Mouse (Mus musculus): ENCODE data around the gene Zmynd8. TPM values are rescaled to one million over a fixed set of nuclear protein-coding genes. Genes with fewer than 3 reads are reported as not detected.
A peak's percentile ranks its signal among the peaks of the same experiment; 100 is the strongest.

Gene Zmynd8
- total and polyA plus RNA-seq, 3 experiments, result 30.3 to 89.2 (median 41.6) TPM

- Histone ChIP-seq H3K79me2 (ENCODE audit: control insufficient read depth, insufficient read depth, low read length, poor library complexity) (peaks cover 73% of the 10 kb centered on the region), H3K27ac (ENCODE audit: control insufficient read depth, low read depth, low read length) (peak overlapping the region; percentile 100), H3K4me1 (ENCODE audit: control insufficient read depth in 1 of 2, insufficient read depth in 2 of 2, low read length in 2 of 2) (peaks cover 28 to 69% of the 10 kb centered on the region in 2 experiments), H3K27me3 (ENCODE audit: control insufficient read depth in 1 of 2, insufficient read depth in 2 of 2, low read length in 2 of 2) (no peaks in the 10 kb centered on the region), H3K36me3 (ENCODE audit: control insufficient read depth in 1 of 2, insufficient read depth in 2 of 2, low read length in 2 of 2) (peaks cover 0 to 60% of the 10 kb centered on the region in 2 experiments; a peak in 2 of 4 replicates), H3K9me3 (replicated peaks; ENCODE audit: insufficient read depth, low read length) (no peaks in the 10 kb centered on the region), H3K4me3 (ENCODE audit: control insufficient read depth in 1 of 2, insufficient read depth in 1 of 2, low read depth in 2 of 2, low read length in 2 of 2) (peak overlapping the region; percentile 10 to 51; a peak in 3 of 4 replicates), H3K9ac (ENCODE audit: control insufficient read depth, low read depth, low read length, poor library complexity, severe bottlenecking) (peak overlapping the region; percentile 97)
- no peak for DNase-seq (ENCODE audit: low read depth, low spot score)
- TF ChIP-seq POLR2AphosphoS5 (IDR thresholded peaks at IDR 0.05; ENCODE audit: borderline replicate concordance, low read depth, low read length) (no peak), CHD1 (IDR thresholded peaks at IDR 0.05; ENCODE audit: low read depth, low read length) (0 out of 2 replicates have a peak, but pooled peaks have one; percentile 2), GATA1 (IDR thresholded peaks at IDR 0.05; ENCODE audit: low read depth, low read length) (no peak)
Observed at GRCm38 (mm10) chr2:165885951-165886320, 12.9 kb downstream of the Zmynd8 start.

GRCm38 (mm10) chr2:165885225-165885950, 13.4 kb downstream of the Zmynd8 start:
- Histone ChIP-seq H3K27ac (ENCODE audit: control insufficient read depth, low read depth, low read length) (peak overlapping the region; percentile 100), H3K27me3 (ENCODE audit: control insufficient read depth in 1 of 2, insufficient read depth in 2 of 2, low read length in 2 of 2) (no peaks in the 10 kb centered on the region), H3K4me1 (ENCODE audit: control insufficient read depth in 1 of 2, insufficient read depth in 2 of 2, low read length in 2 of 2) (peaks cover 28 to 65% of the 10 kb centered on the region in 2 experiments), H3K36me3 (ENCODE audit: control insufficient read depth in 1 of 2, insufficient read depth in 2 of 2, low read length in 2 of 2) (peaks cover 0 to 57% of the 10 kb centered on the region in 2 experiments; a peak in 2 of 4 replicates), H3K4me3 (ENCODE audit: control insufficient read depth in 1 of 2, insufficient read depth in 1 of 2, low read depth in 2 of 2, low read length in 2 of 2) (peak overlapping the region; percentile 47 to 51), H3K79me2 (ENCODE audit: control insufficient read depth, insufficient read depth, low read length, poor library complexity) (peaks cover 73% of the 10 kb centered on the region), H3K9me3 (replicated peaks; ENCODE audit: insufficient read depth, low read length) (no peaks in the 10 kb centered on the region), H3K9ac (ENCODE audit: control insufficient read depth, low read depth, low read length, poor library complexity, severe bottlenecking) (peak overlapping the region; percentile 97)
- DNase-seq (ENCODE audit: low read depth, low spot score), result peak; percentile 92
- TF ChIP-seq NRF1 (IDR thresholded peaks at IDR 0.05; ENCODE audit: insufficient read depth, low read depth, low read length, poor library complexity, severe bottlenecking), result no peak
- TF ChIP-seq MAZ (IDR thresholded peaks at IDR 0.05; ENCODE audit: low read depth, low read length), result peak; percentile 69
- peak; percentile 54; the same call in 1 of the 2 replicates for TF ChIP-seq GABPA (IDR thresholded peaks at IDR 0.05; ENCODE audit: low read depth, low read length)
- TF ChIP-seq SMC3 (IDR thresholded peaks at IDR 0.05; ENCODE audit: low read depth, low read length), result 0 out of 2 replicates have a peak, but pooled peaks have one; percentile 5
- TF ChIP-seq MYB (IDR thresholded peaks at IDR 0.05; ENCODE audit: low read depth, low read length), result peak; percentile 65
- peak; percentile 78 for TF ChIP-seq MAX (IDR thresholded peaks at IDR 0.05; ENCODE audit: low read length)
- TF ChIP-seq E2F4 (IDR thresholded peaks at IDR 0.05; ENCODE audit: borderline replicate concordance, low read depth, low read length), result peak; percentile 34; the same call in 1 of the 2 replicates
- no peak for TF ChIP-seq JUND (IDR thresholded peaks at IDR 0.05; ENCODE audit: low read depth, low read length)
- TF ChIP-seq ZMIZ1 (IDR thresholded peaks at IDR 0.05; ENCODE audit: low read depth, low read length), result no peak; the same call in 1 of the 2 replicates
- no peak for TF ChIP-seq CTCF (IDR thresholded peaks at IDR 0.05 in 2 of 3, conservative IDR thresholded peaks at IDR 0.05 in 1 of 3; ENCODE audit: control insufficient read depth in 1 of 3, insufficient read depth in 1 of 3, low read depth in 2 of 3, low read length in 3 of 3, poor library complexity in 1 of 3, severe bottlenecking in 1 of 3)
- peak; percentile 52; the same call in 1 of the 2 replicates for TF ChIP-seq CHD2 (IDR thresholded peaks at IDR 0.05; ENCODE audit: low read length)
- no peak for TF ChIP-seq ZC3H11A (IDR thresholded peaks at IDR 0.05; ENCODE audit: low read depth, low read length)
- no peak for TF ChIP-seq UBTF (IDR thresholded peaks at IDR 0.05; ENCODE audit: borderline replicate concordance, insufficient read depth, low read depth, low read length)
- TF ChIP-seq GATA1 (IDR thresholded peaks at IDR 0.05; ENCODE audit: low read depth, low read length), result no peak
- peak; percentile 67 for TF ChIP-seq NELFE (IDR thresholded peaks at IDR 0.05; ENCODE audit: low read depth, low read length)
- TF ChIP-seq POLR2A (IDR thresholded peaks at IDR 0.05; ENCODE audit: control insufficient read depth in 1 of 2, insufficient read depth in 1 of 2, low read depth in 1 of 2, low read length in 2 of 2, poor library complexity in 1 of 2), result peak; percentile 1 to 53; a peak in 2 of 4 replicates
- TF ChIP-seq TAL1 (IDR thresholded peaks at IDR 0.05; ENCODE audit: low read length), result no peak
- TF ChIP-seq SIN3A (IDR thresholded peaks at IDR 0.05; ENCODE audit: low read length), result peak; percentile 70
- TF ChIP-seq ETS1 (IDR thresholded peaks at IDR 0.05; ENCODE audit: low read depth, low read length), result peak; percentile 74
- TF ChIP-seq KAT2A (conservative IDR thresholded peaks at IDR 0.05; ENCODE audit: low read depth, low read length), result 0 out of 2 replicates have a peak, but pooled peaks have one; percentile 35
- peak; percentile 11 to 68; a peak in 2 of 4 replicates for TF ChIP-seq EP300 (IDR thresholded peaks at IDR 0.05; ENCODE audit: low read depth in 1 of 2, low read length in 2 of 2)
- peak; percentile 39; the same call in 1 of the 2 replicates for TF ChIP-seq BHLHE40 (IDR thresholded peaks at IDR 0.05; ENCODE audit: borderline replicate concordance, low read depth, low read length)
- TF ChIP-seq ELF1 (IDR thresholded peaks at IDR 0.05; ENCODE audit: low read depth, low read length), result peak; percentile 69; the same call in 1 of the 2 replicates
- peak; percentile 77 for TF ChIP-seq HCFC1 (IDR thresholded peaks at IDR 0.05; ENCODE audit: low read depth, low read length)
- TF ChIP-seq MAFK (IDR thresholded peaks at IDR 0.05; ENCODE audit: borderline replicate concordance, low read depth, low read length), result peak; percentile 31; the same call in 1 of the 2 replicates
- TF ChIP-seq ZNF384 (IDR thresholded peaks at IDR 0.05; ENCODE audit: low read depth, low read length), result peak; percentile 11; the same call in 1 of the 2 replicates
- peak; percentile 57; the same call in 1 of the 2 replicates for TF ChIP-seq RCOR1 (IDR thresholded peaks at IDR 0.05; ENCODE audit: low read depth, low read length)

Measured in MEL (cell line).